Mouse (Mus musculus): ENCODE results near the gene S100a11. TPM values are rescaled to one million over a fixed set of nuclear protein-coding genes. Genes with fewer than 3 reads are reported as not detected.

The S100a11 gene
- total and polyA plus RNA-seq, 3 experiments: 47.2 to 468 (median 75.2) TPM

DNA sequence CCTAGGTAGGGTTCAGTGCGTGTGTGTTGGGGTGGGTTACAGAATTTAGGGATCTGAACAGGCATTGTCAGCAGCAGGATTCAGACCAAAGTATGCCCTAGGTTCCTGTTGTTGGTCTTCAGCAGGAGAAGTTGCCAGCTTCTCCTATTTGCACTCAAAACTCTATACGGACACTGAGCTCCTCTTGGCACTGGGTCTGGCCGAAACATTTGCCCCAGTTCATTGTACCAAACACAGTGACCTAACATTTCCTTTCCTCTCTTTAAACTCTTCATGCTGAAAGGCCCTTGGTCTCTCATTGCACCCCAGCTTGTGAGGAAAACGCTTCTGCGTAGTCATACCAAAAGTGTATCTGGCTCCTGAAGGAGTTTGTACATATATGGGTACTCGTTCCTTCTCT, 39.7 kb downstream of the S100a11 start:
- DNase-seq (ENCODE audit: extremely low read depth): no peak
- Histone ChIP-seq H3K27ac (ENCODE audit: insufficient read depth, low read depth) (no peak overlapping the region), H3K36me3 (replicated peaks in 1 of 2; ENCODE audit: control insufficient read depth in 1 of 2, insufficient read depth in 1 of 2, low read length in 1 of 2) (peaks cover 43 to 70% of the 10 kb centered on the region in 2 experiments), H3K4me2 (ENCODE audit: insufficient read depth, low read depth, poor library complexity, severe bottlenecking) (no peak overlapping the region), H3K4me1 (ENCODE audit: control insufficient read depth in 1 of 2, insufficient read depth in 2 of 2) (peaks cover 30 to 69% of the 10 kb centered on the region in 2 experiments), H3K9me3 (replicated peaks; ENCODE audit: low read length) (no peaks in the 10 kb centered on the region), H3K27me3 (replicated peaks) (no peaks in the 10 kb centered on the region), H3K4me3 (replicated peaks in 1 of 3; ENCODE audit: low read depth in 2 of 3, low read length in 2 of 3, poor library complexity in 1 of 3) (no peak overlapping the region), H3K9ac (ENCODE audit: insufficient read depth, low read depth) (no peak overlapping the region), H3K79me2 (replicated peaks; ENCODE audit: control insufficient read depth, extremely low read depth, insufficient read depth, poor library complexity, severe bottlenecking) (peaks cover 56% of the 10 kb centered on the region)
- TF ChIP-seq JUND (conservative IDR thresholded peaks at IDR 0.05; ENCODE audit: low read depth, low read length): no peak
- no peak for TF ChIP-seq MAZ (IDR thresholded peaks at IDR 0.05; ENCODE audit: low read depth, low read length)
- no peak for TF ChIP-seq KAT2A (IDR thresholded peaks at IDR 0.05; ENCODE audit: insufficient replicate concordance, low read length)
- TF ChIP-seq MAFK (IDR thresholded peaks at IDR 0.05; ENCODE audit: insufficient replicate concordance, low read length): no peak
- TF ChIP-seq ETS1 (conservative IDR thresholded peaks at IDR 0.05; ENCODE audit: low read depth, low read length): no peak
- TF ChIP-seq CHD2 (IDR thresholded peaks at IDR 0.05; ENCODE audit: low read length): no peak
- no peak for TF ChIP-seq MAX (IDR thresholded peaks at IDR 0.05; ENCODE audit: low read length)
- no peak for TF ChIP-seq POLR2A (IDR thresholded peaks at IDR 0.05; ENCODE audit: low read depth, low read length)
- no peak for TF ChIP-seq MYC (IDR thresholded peaks at IDR 0.05; ENCODE audit: low read depth, low read length)
- TF ChIP-seq CTCF (conservative IDR thresholded peaks at IDR 0.05 in 1 of 2, IDR thresholded peaks at IDR 0.05 in 1 of 2; ENCODE audit: low read depth in 2 of 2, low read length in 2 of 2): no peak
- no peak for TF ChIP-seq MXI1 (IDR thresholded peaks at IDR 0.05; ENCODE audit: low read depth, low read length)
- TF ChIP-seq TCF12 (IDR thresholded peaks at IDR 0.05; ENCODE audit: low read depth, low read length): no peak
- in situ Hi-C loops (cut with MboI; ENCODE audit: low pct_ligation_motif_present, low pct_unique_long_range_greater_than_20kb, low sequenced_read_pairs) (no loop called here), dilution Hi-C loops (cut with MboI; ENCODE audit: extremely low pct_ligation_motif_present, extremely low pct_unique_long_range_greater_than_20kb, low sequenced_read_pairs) (no loop called here)

DNA sequence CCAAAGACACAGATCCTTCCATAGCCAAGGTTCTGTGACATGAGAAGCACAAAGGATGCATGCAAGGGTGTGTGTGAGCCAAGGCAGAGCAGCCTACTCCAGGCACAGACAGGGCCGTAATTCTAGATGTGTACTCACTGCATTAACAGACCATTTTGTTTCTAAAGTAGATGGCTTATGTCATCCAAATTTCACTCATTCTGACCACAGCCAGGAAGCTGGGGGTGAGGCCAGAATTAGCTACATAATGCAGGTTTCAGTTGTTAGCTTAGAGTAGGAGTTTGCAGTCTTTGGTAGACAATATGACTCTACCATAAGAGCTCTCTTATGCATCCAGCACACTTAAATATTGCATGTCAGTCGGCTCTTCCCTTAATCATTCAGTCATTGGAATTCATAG, 42.1 kb downstream of the S100a11 start:
- Histone ChIP-seq H3K79me2 (replicated peaks; ENCODE audit: control insufficient read depth, extremely low read depth, insufficient read depth, poor library complexity, severe bottlenecking) (peaks cover 34% of the 10 kb centered on the region), H3K4me3 (replicated peaks in 1 of 3; ENCODE audit: low read depth in 2 of 3, low read length in 2 of 3, poor library complexity in 1 of 3) (no peak overlapping the region), H3K27ac (ENCODE audit: insufficient read depth, low read depth) (peak overlapping the region; percentile 31; the same call in 1 of the 2 replicates), H3K9me3 (replicated peaks; ENCODE audit: low read length) (no peaks in the 10 kb centered on the region), H3K36me3 (replicated peaks in 1 of 2; ENCODE audit: control insufficient read depth in 1 of 2, insufficient read depth in 1 of 2, low read length in 1 of 2) (peaks cover 47 to 82% of the 10 kb centered on the region in 2 experiments), H3K4me2 (ENCODE audit: insufficient read depth, low read depth, poor library complexity, severe bottlenecking) (peak overlapping the region; percentile 42; the same call in 1 of the 2 replicates), H3K27me3 (replicated peaks) (no peaks in the 10 kb centered on the region), H3K9ac (ENCODE audit: insufficient read depth, low read depth) (no peak overlapping the region), H3K4me1 (ENCODE audit: control insufficient read depth in 1 of 2, insufficient read depth in 2 of 2) (peaks cover 30 to 58% of the 10 kb centered on the region in 2 experiments)
- in situ Hi-C loops (cut with MboI; ENCODE audit: low pct_ligation_motif_present, low pct_unique_long_range_greater_than_20kb, low sequenced_read_pairs) (no loop called here), dilution Hi-C loops (cut with MboI; ENCODE audit: extremely low pct_ligation_motif_present, extremely low pct_unique_long_range_greater_than_20kb, low sequenced_read_pairs) (no loop called here)
- peak; percentile 58; the same call in 1 of the 2 replicates for TF ChIP-seq JUND (conservative IDR thresholded peaks at IDR 0.05; ENCODE audit: low read depth, low read length)
- peak; percentile 98 for TF ChIP-seq MEF2A (IDR thresholded peaks at IDR 0.05; ENCODE audit: borderline replicate concordance, low read depth, low read length)
- no peak; the same call in 1 of the 2 replicates for TF ChIP-seq SMC3 (IDR thresholded peaks at IDR 0.05; ENCODE audit: low read depth, low read length)
- no peak for TF ChIP-seq KAT2A (IDR thresholded peaks at IDR 0.05; ENCODE audit: insufficient replicate concordance, low read length)
- no peak for TF ChIP-seq CHD1 (IDR thresholded peaks at IDR 0.05; ENCODE audit: low read depth, low read length)
- no peak for TF ChIP-seq ZMIZ1 (IDR thresholded peaks at IDR 0.05; ENCODE audit: low read depth, low read length)
- peak; percentile 72 for TF ChIP-seq EP300 (IDR thresholded peaks at IDR 0.05; ENCODE audit: low read length)
- TF ChIP-seq JUN (IDR thresholded peaks at IDR 0.05; ENCODE audit: insufficient read depth, low read depth, low read length): peak; percentile 83
- no peak for TF ChIP-seq USF2 (conservative IDR thresholded peaks at IDR 0.05; ENCODE audit: low read depth, low read length)
- TF ChIP-seq NELFE (IDR thresholded peaks at IDR 0.05; ENCODE audit: low read depth, low read length): no peak
- peak; percentile 85 for TF ChIP-seq IRF4 (IDR thresholded peaks at IDR 0.05; ENCODE audit: low read depth, low read length)
- TF ChIP-seq MAX (IDR thresholded peaks at IDR 0.05; ENCODE audit: low read length): no peak
- peak; percentile 69 for TF ChIP-seq ETS1 (conservative IDR thresholded peaks at IDR 0.05; ENCODE audit: low read depth, low read length)
- DNase-seq (ENCODE audit: extremely low read depth): peak; percentile 57

All from CH12.LX (cell line).